Mouse (Mus musculus): ENCODE measurements at regions not wholly inside any gene's neighbourhood (a gene's known extent, or its start where the extent isn't known, plus 50 kb on each side); places are given as distances from the start of the nearest gene placed in this dataset.

DNA sequence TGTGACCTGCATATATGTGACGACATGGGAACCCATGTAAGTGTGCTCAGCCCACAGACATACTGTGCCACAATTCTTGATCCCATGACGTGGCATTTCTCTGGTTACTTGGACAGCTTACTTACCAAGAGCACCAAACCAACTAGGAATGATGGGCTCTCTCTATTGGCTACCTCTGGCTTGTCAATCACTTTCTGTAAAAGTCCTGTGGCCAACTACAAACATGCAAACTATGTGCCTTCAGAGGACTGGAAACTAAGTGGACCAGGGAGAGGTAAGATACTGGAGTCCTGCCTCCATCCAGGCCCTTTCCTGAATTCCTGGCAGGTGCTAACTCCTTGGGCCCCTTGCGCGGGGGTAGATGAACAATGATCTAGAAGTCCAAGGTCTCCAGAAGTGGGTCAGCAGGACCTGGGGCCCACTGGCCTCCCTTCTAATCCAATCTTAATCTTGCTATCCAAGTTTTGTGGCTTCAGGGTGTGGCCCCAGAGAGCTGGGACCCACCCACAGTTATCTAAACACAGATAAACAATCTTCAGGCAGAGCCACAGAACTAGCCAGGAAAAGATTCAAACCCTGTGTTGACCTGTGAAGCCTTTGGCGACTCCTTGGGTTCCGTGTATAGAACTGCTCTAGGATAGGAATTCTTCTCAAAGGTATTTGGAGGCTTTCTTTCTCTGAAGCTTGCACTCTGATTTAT is 163.7 kb upstream of the Spdye4c start:
- ATAC-seq (ENCODE audit: insufficient number of reproducible peaks, low FRiP score, low TSS enrichment): no peak

GRCm38 (mm10) chr2:128428154-128428553 is 162.9 kb upstream of the Spdye4c start:
- no peak for ATAC-seq (ENCODE audit: insufficient number of reproducible peaks, low FRiP score, low TSS enrichment)

DNA sequence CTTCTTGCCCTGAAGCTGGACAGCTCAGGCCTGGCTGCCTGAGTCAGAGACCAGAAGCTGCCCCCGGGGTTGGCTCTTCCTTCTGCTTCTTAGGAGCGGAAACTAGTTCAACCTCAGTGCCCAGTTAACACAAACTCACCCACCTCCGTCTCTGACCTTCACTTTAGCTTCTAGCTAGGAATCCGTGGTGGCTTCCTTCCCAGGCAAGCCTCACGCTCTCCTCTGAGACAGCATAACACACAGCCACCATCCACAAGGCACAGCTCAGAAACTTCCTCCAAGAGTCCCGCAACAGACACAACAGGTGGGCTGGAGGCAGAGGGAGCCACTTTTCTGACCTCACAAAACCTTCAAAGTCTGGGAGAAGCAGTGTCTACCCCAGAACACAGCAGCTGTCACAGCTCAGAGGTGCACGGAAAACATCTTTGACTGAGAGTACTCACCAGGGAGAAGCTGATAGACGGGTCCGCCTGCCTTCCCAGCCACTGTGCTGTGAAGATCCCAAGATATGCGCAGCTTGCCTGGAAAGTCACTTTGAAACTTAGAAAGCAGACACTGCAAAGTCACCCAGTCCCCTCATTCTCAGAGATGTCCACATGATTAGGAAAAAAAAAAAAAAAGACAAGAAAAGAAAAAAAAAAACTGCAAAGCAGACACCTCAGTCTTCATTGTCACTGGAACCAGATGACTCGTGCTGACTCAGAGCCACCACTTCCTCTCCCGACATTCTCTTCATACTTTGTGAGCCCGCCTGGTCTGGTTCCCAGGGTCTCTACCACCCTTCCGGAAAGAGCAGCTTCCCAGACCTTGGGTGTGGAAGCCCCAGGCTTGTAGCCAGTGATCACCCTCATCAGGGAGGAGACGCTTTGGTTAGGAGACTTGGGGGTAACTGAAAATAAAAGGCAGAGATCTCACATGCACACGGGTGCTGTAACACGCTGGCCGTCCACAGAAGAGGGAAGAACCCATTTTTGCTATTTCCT is 162.1 kb upstream of the Spdye4c start:
- ATAC-seq (ENCODE audit: insufficient number of reproducible peaks, low FRiP score, low TSS enrichment): no peak

DNA sequence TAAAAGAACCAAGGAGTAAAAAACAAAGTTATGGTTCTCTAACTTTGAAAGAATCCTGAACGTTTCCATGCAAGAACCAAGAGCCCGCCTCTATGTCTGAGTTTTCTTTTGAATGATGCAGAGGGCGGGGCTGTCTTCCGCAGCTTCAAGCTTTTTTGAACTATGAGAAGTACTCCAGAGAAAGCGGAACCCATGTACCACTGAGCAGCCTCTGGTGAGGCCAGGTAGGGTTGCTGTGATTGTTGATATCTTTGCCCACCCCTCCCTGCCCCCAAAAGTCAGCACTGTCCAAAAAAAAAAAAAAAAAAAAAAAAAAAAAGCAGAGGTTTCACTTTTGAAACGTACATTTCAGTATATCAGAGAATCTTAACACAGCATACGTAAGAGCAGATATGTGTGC is 161.2 kb upstream of the Spdye4c start:
- ATAC-seq (ENCODE audit: insufficient number of reproducible peaks, low FRiP score, low TSS enrichment): no peak

GRCm38 (mm10) chr2:128430776-128431291 is 160.2 kb upstream of the Spdye4c start:
- no peak for ATAC-seq (ENCODE audit: insufficient number of reproducible peaks, low FRiP score, low TSS enrichment)

- ATAC-seq (ENCODE audit: insufficient number of reproducible peaks, low FRiP score, low TSS enrichment): no peak
Measured at GRCm38 (mm10) chr2:128431751-128432150, 159.3 kb upstream of the Spdye4c start.

DNA sequence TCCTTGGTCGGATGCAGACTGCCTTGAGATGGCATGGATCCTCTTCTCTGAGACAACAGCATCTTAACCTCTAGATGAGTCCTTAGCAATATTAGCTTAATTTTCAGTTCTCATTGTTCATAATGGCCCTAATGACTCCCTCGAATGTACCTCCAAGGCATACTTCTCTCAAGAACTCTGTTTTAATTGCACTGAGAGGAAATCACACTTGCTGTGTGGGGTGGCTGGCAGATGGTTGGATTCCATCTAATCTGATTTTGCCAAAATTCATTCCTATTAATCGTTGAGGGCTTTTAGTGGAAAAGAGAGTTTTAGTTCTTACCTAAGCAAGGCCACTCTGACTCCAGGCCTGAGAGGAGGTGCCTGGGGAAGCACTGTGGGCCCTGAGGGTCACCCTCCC is 158.3 kb upstream of the Spdye4c start:
- no peak for ATAC-seq (ENCODE audit: insufficient number of reproducible peaks, low FRiP score, low TSS enrichment)

- ATAC-seq (ENCODE audit: insufficient number of reproducible peaks, low FRiP score, low TSS enrichment): no peak
Measured at GRCm38 (mm10) chr2:128433553-128434081, 157.4 kb upstream of the Spdye4c start.

- ATAC-seq (ENCODE audit: insufficient number of reproducible peaks, low FRiP score, low TSS enrichment): no peak
Measured at GRCm38 (mm10) chr2:128434200-128434977, 156.6 kb upstream of the Spdye4c start.

GRCm38 (mm10) chr2:128436378-128436777 is 154.6 kb upstream of the Spdye4c start:
- ATAC-seq (ENCODE audit: insufficient number of reproducible peaks, low FRiP score, low TSS enrichment): no peak

DNA sequence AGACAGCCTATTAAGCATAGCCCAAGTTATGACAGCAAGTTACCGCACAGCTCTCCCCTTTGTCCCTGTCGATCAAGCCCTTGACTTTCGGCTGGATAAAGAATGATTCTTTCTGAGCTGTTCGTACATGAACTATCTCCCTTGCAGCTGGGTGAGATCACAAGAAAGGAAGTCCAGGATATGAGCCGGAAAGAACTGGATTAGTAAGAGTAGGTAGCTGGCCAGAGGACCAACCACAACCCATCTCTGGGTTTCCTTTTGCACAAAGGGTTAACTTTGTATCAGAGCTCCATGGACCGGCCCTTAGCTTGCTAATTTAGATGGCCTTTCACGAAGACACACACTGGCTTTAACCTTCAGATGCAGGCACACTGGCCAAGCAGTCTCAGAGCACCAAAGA is 153.3 kb upstream of the Spdye4c start:
- no peak for ATAC-seq (ENCODE audit: insufficient number of reproducible peaks, low FRiP score, low TSS enrichment)

DNA sequence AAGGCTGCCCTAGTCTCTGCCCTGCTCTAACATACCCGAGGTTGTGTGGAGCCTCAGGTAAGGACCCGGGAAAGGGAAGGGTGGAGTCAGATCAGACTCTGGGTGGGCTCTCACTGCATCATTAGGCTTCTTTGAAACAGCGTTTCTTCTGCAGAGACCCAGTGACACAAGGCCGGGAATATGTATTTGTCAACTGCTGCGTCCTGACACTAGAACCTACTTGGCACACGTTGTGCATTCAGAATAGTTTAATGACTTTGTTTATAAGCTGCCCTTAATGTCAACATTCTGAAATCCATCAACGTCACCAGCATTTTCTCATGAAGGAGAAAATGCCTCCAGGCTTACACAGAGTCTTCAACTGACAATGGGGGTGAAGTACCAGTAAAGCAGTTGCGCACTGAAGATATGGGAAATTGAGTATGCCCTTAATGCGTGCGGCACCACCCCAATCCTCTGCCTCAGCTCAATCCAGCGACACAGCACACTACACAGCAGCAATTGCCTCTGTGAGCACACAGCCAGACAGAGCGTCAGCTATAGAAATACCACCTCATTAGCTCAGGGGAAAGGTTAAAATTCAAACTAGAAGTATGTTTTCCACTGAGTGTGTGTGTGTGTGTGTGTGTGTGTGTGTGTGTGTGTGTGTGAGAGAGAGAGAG is 152.7 kb upstream of the Spdye4c start:
- no peak for ATAC-seq (ENCODE audit: insufficient number of reproducible peaks, low FRiP score, low TSS enrichment)

DNA sequence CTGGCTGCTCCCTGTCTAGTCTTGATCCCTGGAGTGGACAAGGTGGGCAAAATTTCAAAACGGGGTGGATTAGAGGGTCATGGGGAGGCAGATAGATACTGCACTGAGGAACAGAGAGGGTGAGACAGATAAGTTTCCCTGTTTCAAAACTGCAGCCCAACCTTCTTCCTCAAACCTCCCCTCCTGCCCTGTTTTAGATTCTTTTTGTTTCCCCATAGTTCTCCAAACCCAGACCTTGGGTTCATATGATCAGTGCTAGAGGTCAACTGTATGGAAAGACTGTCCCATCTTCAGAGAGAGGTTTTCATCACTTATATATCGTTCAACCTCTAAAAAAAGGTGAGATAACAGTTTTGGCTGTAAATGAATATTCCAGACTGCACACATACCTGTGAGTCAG is 152.1 kb upstream of the Spdye4c start:
- no peak for ATAC-seq (ENCODE audit: insufficient number of reproducible peaks, low FRiP score, low TSS enrichment)

- ATAC-seq (ENCODE audit: insufficient number of reproducible peaks, low FRiP score, low TSS enrichment): no peak
Measured at GRCm38 (mm10) chr2:128444599-128445011, 146.4 kb upstream of the Spdye4c start.

DNA sequence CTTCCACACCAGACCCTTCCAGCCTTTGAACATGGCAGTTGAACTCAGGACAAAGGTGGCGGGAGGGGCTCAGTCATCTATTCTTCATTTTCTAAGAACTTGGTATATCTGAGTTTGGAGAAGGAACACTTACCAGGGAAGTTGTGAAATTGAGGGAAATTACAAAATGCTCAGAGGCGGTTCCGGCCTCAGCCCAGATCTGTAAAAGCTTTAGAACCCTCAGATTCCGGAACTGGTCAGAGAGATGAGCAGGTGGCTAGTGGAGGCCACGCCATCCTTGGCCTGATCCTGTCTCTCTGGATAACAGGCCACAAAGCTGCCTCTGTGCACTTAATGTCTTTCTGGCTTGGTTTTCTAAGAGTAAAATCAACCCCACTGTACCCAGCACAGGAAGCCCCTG is 145.6 kb upstream of the Spdye4c start:
- ATAC-seq (ENCODE audit: insufficient number of reproducible peaks, low FRiP score, low TSS enrichment): no peak

GRCm38 (mm10) chr2:128449294-128449693 is 141.7 kb upstream of the Spdye4c start:
- no peak for ATAC-seq (ENCODE audit: insufficient number of reproducible peaks, low FRiP score, low TSS enrichment)

DNA sequence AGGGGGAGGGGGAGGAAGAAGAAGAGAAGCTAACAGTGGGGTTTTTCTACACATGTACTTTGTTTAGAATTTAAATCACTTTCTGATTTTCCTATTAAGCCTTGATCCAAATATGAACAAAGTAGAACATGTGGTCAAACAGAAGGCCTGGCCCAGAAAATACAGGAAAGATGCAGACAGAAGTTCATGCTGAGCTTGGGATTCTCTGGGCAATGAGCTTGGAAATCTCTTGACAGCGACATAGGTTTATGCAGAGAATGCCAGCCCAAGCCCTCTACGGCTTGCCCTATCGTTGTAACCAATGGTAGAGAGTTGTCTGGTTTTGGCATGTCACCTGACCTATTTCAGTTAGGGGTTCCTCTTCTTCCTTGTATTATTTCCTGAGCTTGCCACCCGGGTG is 141.0 kb upstream of the Spdye4c start:
- ATAC-seq (ENCODE audit: insufficient number of reproducible peaks, low FRiP score, low TSS enrichment): peak; percentile 69; the same call in 1 of the 2 replicates

DNA sequence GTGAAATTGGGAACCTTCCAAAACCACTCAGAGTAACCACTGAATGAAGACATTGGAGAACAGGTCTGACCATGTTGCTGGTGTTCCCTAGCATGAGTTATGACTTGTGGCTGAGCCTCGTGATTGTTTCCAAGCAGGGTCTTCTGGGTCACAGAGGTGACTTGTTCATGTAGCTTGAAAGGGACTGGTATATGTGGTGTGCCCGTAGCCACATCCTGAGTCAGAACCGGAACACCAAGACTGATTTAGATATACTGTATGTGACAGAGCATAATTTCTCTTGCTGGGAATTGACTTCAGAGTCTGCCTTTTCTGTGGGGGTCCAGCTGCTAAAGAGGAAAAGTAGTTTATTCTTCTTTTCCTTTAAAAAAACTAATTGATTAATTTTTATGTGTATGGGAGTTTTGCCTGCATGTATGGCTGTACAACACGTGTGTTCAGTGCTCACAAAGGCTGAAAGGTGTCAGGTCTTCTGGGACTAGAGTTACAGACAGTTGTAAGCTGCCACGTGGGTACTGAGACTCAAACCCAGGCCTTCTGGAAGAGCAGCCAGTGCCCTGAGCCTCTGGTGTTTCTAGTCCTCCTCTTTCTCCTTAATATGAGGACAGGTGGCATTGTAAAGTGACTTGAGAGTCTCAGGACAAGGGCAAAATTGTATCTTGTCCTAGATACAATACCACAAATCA is 139.3 kb upstream of the Spdye4c start:
- ATAC-seq (ENCODE audit: insufficient number of reproducible peaks, low FRiP score, low TSS enrichment): no peak

DNA sequence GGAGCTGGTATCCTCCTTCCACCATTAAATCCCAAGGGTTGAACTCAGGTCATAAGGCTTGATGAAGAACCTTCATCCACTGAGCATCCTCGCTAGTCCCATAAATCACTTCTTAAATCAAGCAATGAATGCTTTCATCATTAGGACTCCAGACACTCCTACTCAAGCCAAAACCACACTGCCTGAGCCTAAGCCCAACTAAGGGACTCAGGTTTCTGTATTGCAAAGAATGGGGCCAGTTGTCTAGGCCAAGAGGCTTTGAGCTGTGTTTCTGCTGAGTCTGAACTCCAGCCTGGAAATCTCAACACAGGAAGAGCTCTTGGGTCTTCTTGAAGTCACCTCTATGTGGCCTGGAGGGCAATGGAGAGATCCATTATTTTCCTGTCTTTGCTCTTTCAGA is 138.4 kb upstream of the Spdye4c start:
- no peak for ATAC-seq (ENCODE audit: insufficient number of reproducible peaks, low FRiP score, low TSS enrichment)

Measured in cerebellum, adult (tissue).